Mouse (Mus musculus) lung, postnatal 0 days (tissue): ENCODE measurements around the gene Azin2.

ENCODE experiments used
- CTCF ChIP-seq: IDR thresholded peaks from 2 replicates; pipeline ENCODE4 v1.5.1; 2016; ENCODE audit warnings: antibody characterized with exemption, mild to moderate bottlenecking
- EP300 ChIP-seq: IDR thresholded peaks from 2 replicates; pipeline ENCODE4 v1.6.1; 2016; ENCODE audit warnings: antibody characterized with exemption, mild to moderate bottlenecking, control low read depth

DNA sequence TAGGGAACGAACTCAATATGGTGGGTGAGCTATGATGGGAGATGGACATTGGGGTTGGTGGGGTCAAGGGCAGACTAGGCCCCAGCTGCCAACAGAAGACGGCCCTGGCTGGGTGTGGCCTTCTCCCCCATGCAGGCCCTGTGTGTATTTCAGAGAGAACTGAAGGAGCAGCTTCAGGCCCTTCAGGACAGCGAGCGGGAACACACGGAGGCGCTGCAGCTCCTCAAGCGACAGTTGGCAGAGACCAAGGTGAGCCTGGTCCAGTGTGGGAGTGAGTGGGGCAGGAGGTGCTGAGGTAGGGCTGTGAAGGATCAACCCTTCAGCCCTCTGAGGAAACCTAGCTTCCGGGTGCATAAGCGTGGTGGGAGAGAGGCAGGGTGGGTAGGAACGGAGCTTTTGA lies 65.6 kb downstream of the Azin2 start:
- no peak for TF ChIP-seq CTCF
- no peak for TF ChIP-seq EP300
